15 mouse cellular contexts compared by ENCODE assay signal in genomic region chr4:63860236-63860635, GRCm38 (mm10). TPM values are rescaled to one million over a fixed set of nuclear protein-coding genes. Genes with fewer than 3 reads are reported as not detected.
"Had no signal": no experiment of that assay in that cellular context is flagged by ENCODE, and none has a peak within 500 bp of the region (broad histone marks: within the 10 kb centered on the region; RNA-seq: fewer than 3 reads in every experiment).

No protein-coding gene starts in this region.

- DNase-seq: kidney, adult 11 months; kidney, adult 9 months; kidney, postnatal 10 days; liver, embryonic 13.5 days; liver, postnatal 0 days; lung, postnatal 14 days; right cerebral cortex, adult 18-20 months had no signal

- ATAC-seq: liver, postnatal 0 days; midbrain, embryonic 16.5 days had no signal

RNA-seq across cellular contexts. Expression of gene Tnfsf8, which starts 0.9 kb away (rescaled TPM):
- total RNA-seq: layer of hippocampus, postnatal 25 days; left cerebral cortex, postnatal 25 days had no signal
- polyA plus RNA-seq: limb, embryonic 11.5 days; limb, embryonic 15.5 days; liver, embryonic 13.5 days; midbrain, embryonic 12.5 days; midbrain, embryonic 16.5 days; neural tube, embryonic 11.5 days; neural tube, embryonic 15.5 days had no signal
